Mouse (Mus musculus) stomach, embryonic 15.5 days (tissue): ENCODE measurements around the gene Lrrc71. TPM values are rescaled to one million over a fixed set of nuclear protein-coding genes. Genes with fewer than 3 reads are reported as not detected.

Experiments used
- ATAC-seq: fragments of 200-750 bp; cut with Nextera tagmentation; 2 replicates; pipeline ENCODE4 v1.8.0; 2017; ENCODE audit warnings: low read depth, moderate number of reproducible peaks, moderate TSS enrichment; ENCODE audit not compliant: insufficient read depth, low FRiP score
- H3K27ac ChIP-seq: fragments of 300-500 bp; sonication (generic); 2 replicates; pipeline ENCODE4 v1.5.1; 2015; ENCODE audit warnings: mild to moderate bottlenecking, inconsistent platforms
- H3K27me3 ChIP-seq: fragments of 300-500 bp; sonication (generic); replicated peaks from 2 replicates; pipeline ENCODE4 v1.6.1; 2015; ENCODE audit warnings: inconsistent platforms
- H3K36me3 ChIP-seq: fragments of 300-500 bp; sonication (generic); 2 replicates; pipeline ENCODE4 v1.6.1; 2015; ENCODE audit warnings: inconsistent platforms
- H3K4me1 ChIP-seq: fragments of 300-500 bp; sonication (generic); 2 replicates; pipeline ENCODE4 v1.6.1; 2015; ENCODE audit warnings: inconsistent platforms
- H3K4me2 ChIP-seq: fragments of 300-500 bp; sonication (generic); 2 replicates; pipeline ENCODE4 v1.6.1; 2015; ENCODE audit warnings: mild to moderate bottlenecking, inconsistent platforms
- H3K4me3 ChIP-seq: fragments of 300-500 bp; sonication (generic); replicated peaks from 2 replicates; pipeline ENCODE4 v1.5.1; 2015; ENCODE audit warnings: inconsistent platforms
- H3K9ac ChIP-seq: fragments of 300-500 bp; sonication (generic); 2 replicates; pipeline ENCODE4 v1.6.1; 2015; ENCODE audit warnings: inconsistent platforms
- H3K9me3 ChIP-seq: fragments of 300-500 bp; sonication (generic); 2 replicates; pipeline ENCODE4 v1.6.1; 2016; ENCODE audit warnings: inconsistent platforms
- WGBS: fragments of 180-500 bp; shearing (Covaris S2); methylation state at CpG from one replicate; pipeline ENCODE4 v1.1.7; 2015; 5-methylcytosine and 5-hydroxymethylcytosine counted together
- polyA plus RNA-seq: library from polyadenylated mRNA; unstranded; fragments of >200 nt; fragmentation: Nextera tagmentation; extraction: Ambion mirVana; gene quantifications from 2 replicates; pipeline ENCODE4 v1.2.1, GENCODE M21; 2015

Gene Lrrc71
- polyA plus RNA-seq, 1 experiment from 2014 or later, result 0.53 TPM

DNA sequence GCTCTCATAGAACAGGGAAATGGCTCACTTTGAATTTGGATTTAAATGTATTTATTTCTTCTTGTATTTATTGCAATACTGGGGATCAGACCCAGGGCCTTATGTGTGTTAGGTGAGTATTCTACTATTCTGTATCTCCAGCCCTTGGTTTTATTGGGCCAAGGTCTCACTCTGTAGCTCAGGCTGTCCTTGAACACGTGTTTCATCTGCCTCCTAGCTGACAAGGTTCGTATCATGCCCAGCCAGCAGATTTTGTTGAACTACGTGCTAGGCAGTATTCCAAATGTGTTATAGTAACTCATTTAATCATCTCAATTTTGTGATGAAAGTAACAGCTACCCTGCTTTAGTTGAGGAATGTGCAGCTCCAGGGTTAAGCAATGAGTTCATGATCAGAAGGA lies 6.4 kb downstream of the Lrrc71 start:
- H3K27me3 ChIP-seq, result no peaks in the 10 kb centered on the region
- 72% methylated on average over 3 of the region's 3 CpGs for WGBS
- no peak overlapping the region for H3K27ac ChIP-seq
- H3K9ac ChIP-seq, result no peak overlapping the region
- no peak overlapping the region for H3K4me3 ChIP-seq
- H3K36me3 ChIP-seq, result peaks cover 8% of the 10 kb centered on the region; the same call in 1 of the 2 replicates
- peaks cover 7% of the 10 kb centered on the region; the same call in 1 of the 2 replicates for H3K4me1 ChIP-seq
- ATAC-seq, result no peak
- no peaks in the 10 kb centered on the region for H3K9me3 ChIP-seq
- no peak overlapping the region for H3K4me2 ChIP-seq

DNA sequence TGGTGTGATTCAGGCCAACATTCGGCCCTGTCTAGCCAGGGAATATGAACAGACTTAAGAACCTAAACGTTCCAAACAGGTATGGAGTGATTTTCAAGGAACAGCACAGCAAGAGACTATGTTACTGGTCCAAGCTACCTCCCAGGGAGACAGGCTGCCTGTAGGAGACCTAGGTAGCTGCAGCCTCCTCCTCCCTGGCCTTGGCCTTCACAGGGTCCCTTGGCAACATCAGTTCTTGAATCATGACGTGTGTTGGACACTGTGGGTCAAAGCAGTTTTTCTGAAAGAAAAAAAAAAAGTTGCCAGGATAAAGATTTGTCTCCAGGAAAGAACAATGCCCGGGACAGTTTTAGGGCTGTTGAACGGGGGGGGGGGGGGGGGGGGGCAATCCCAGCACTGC lies 9.5 kb downstream of the Lrrc71 start:
- Histone ChIP-seq H3K4me1 (no peaks in the 10 kb centered on the region), H3K9ac (no peak overlapping the region), H3K4me3 (no peak overlapping the region), H3K9me3 (no peaks in the 10 kb centered on the region), H3K36me3 (peaks cover 30% of the 10 kb centered on the region), H3K4me2 (no peak overlapping the region), H3K27ac (no peak overlapping the region), H3K27me3 (no peaks in the 10 kb centered on the region)
- no peak for ATAC-seq
- WGBS, result 70% methylated on average over 4 of the region's 5 CpGs

DNA sequence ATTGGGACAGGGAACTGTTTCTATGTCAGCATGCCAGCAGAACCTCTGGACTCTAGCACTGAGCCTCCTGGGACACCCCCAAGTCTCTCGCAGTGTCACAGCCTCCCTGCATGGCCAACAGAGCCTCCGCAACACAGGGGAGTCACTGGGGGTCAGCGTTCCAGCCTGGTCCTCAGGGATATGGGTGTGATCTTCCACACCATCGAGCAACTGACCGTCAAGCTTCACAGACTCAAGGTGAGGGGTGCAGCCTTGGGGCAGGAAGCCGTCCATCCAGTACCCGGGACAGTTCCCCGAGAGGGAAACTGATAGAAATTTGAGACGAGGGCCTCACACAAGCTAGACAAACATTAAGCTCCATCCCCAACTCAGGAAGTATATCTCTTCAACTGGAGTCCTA lies 13.1 kb downstream of the Lrrc71 start:
- H3K4me1 ChIP-seq, result no peaks in the 10 kb centered on the region
- peaks cover 49% of the 10 kb centered on the region for H3K36me3 ChIP-seq
- H3K4me3 ChIP-seq, result no peak overlapping the region
- H3K9ac ChIP-seq, result no peak overlapping the region
- H3K27me3 ChIP-seq, result no peaks in the 10 kb centered on the region
- H3K4me2 ChIP-seq, result no peak overlapping the region
- H3K27ac ChIP-seq, result no peak overlapping the region
- 66% methylated on average over 9 of the region's 9 CpGs for WGBS
- no peaks in the 10 kb centered on the region for H3K9me3 ChIP-seq
- ATAC-seq, result no peak

DNA sequence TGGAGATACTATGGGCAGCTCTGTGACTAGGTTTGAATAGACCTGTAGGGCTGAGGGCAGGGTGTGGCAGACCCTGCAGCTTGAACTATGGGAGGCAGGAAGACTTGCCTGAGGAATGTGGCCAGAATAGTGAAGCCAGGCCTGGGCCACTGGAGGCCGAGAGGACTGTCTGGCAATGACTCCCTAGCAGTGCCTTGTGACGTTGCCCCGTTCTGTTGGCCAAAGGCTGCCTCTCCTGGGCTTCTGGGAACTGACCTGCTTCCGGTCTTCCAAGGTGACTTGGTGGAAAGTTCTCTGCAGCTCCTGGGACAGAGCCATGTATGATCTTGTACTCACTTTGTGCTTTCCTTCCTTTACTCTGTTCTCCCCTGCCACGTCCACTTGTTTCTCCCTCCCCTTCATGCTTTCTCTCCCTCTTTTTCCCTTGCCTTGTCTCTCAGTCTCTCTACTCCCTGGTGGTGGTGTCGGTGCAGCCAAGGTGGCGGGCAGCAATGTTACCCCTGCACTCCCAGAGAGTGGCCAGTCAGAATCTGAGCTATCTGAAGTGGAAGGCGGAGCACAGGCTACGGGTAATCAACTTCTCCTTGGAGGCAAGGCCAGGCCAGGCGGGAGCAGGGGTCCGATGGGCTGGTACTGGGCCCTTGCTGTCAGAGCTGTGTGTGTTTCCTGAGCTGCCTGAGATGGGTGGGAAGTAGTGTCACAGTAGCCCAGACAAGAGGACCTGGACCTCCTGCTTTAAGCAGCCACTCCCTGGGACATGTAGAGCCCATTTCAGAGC lies 14.3 kb downstream of the Lrrc71 start:
- Histone ChIP-seq H3K27ac (no peak overlapping the region), H3K9ac (no peak overlapping the region), H3K4me2 (no peak overlapping the region), H3K27me3 (no peaks in the 10 kb centered on the region), H3K4me1 (no peaks in the 10 kb centered on the region), H3K4me3 (no peak overlapping the region), H3K9me3 (no peaks in the 10 kb centered on the region), H3K36me3 (peaks cover 59% of the 10 kb centered on the region)
- no peak for ATAC-seq
- WGBS, result 86% methylated on average over 11 of the region's 11 CpGs

DNA sequence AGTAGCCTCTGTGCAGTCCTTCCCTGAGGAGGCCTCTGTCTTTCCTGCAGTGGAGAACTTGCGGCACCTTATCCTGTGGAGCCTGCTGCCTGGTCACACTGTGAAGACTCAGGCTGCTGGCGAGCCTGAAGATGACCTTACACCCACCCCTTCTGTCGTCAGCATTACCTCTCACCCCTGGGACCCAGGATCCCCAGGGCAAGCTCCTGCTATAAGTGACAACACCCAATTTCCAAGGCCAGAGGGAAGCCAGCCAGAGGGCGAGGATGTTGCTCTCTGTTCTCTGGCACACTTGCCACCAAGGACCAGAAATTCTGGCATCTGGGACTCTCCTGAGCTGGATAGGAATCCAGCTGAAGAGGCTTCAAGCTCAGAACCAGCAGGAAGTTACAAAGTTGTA lies 15.3 kb downstream of the Lrrc71 start:
- H3K27ac ChIP-seq, result no peak overlapping the region
- no peak overlapping the region for H3K9ac ChIP-seq
- ATAC-seq, result no peak
- H3K4me3 ChIP-seq, result no peak overlapping the region
- H3K27me3 ChIP-seq, result no peaks in the 10 kb centered on the region
- no peak overlapping the region for H3K4me2 ChIP-seq
- WGBS, result 79% methylated on average over 4 of the region's 4 CpGs
- peaks cover 67% of the 10 kb centered on the region for H3K36me3 ChIP-seq
- no peaks in the 10 kb centered on the region for H3K4me1 ChIP-seq
- H3K9me3 ChIP-seq, result no peaks in the 10 kb centered on the region

DNA sequence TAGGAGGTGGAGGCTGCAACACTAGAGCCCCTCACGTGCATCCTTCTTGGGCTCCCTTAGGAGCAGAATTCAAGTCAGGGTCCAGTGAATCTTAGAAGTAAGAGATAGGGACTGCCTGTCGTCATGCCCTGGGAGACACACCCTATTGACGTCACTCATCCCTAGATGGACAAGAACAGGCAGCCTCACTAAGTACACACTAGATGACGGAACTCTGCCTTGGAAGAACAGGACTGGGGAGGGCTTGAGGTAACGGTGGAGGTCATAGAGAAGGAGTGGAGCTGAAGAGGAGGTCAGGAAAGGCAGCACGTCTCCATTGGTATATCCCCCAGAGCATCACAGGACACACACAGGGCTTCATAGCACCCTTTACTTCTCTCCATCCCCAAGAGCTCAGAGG lies 19.7 kb downstream of the Lrrc71 start:
- Histone ChIP-seq H3K27me3 (no peaks in the 10 kb centered on the region), H3K9me3 (no peaks in the 10 kb centered on the region), H3K36me3 (peaks cover 69% of the 10 kb centered on the region), H3K27ac (no peak overlapping the region), H3K4me3 (no peak overlapping the region), H3K4me2 (no peak overlapping the region), H3K4me1 (no peaks in the 10 kb centered on the region), H3K9ac (no peak overlapping the region)
- no peak for ATAC-seq
- 78% methylated on average over 6 of the region's 6 CpGs for WGBS

DNA sequence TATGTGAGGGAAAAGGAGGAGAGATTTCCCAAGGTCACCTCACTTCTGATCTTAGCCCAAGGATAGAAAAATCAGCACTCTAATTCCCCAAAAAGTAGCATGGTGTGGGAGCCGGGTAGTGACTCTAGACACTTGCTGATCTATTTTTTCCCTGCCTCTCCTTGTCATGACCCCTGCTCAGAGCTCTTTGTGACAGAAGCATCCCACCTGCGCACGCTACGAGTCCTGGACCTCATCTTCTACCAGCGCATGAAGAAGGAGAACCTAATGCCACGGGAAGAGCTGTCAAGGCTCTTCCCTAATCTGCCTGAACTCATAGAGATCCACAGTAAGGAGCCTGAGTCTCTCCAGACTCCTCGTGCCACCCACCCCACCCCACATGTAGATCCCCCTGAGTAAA lies 22.2 kb downstream of the Lrrc71 start:
- no peak overlapping the region for H3K27ac ChIP-seq
- H3K4me1 ChIP-seq, result no peaks in the 10 kb centered on the region
- ATAC-seq, result no peak
- no peak overlapping the region for H3K4me3 ChIP-seq
- WGBS, result 92% methylated on average over 7 of the region's 7 CpGs
- H3K36me3 ChIP-seq, result peaks cover 62% of the 10 kb centered on the region
- H3K9me3 ChIP-seq, result no peaks in the 10 kb centered on the region
- no peak overlapping the region for H3K4me2 ChIP-seq
- no peak overlapping the region for H3K9ac ChIP-seq
- no peaks in the 10 kb centered on the region for H3K27me3 ChIP-seq

DNA sequence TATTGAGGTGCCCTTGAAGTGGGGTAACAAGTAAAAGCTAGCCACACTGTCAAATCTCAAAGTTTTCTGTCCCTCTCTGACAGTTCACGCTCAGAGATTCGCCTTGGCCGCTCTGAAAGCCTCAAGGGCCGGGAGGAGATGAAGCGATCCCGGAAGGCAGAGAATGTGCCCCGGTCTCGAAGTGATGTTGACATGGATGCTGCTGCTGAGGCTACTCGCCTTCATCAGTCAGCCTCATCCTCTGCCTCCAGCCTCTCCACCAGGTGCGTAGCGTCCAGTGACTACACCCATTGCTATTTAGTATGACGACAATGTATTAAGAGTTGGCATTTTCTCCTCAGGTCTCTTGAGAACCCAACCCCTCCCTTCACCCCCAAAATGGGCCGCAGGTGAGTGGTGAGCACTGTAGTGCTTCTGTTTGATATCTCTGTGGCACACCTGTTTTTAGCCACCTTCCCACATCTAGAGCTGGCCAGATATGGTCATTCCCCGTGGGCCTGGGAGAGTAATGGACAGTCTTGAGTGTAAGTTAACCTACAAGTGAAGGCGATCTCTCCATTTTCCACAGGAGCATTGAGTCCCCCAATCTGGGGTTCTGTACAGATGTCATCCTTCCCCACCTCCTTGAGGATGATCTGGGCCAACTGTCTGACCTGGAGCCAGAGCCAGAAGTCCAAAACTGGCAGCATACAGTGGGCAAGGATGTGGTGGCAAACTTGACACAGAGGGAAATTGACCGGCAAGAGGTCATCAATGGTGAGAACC lies 22.8 kb downstream of the Lrrc71 start:
- Histone ChIP-seq H3K27me3 (no peaks in the 10 kb centered on the region), H3K4me2 (no peak overlapping the region), H3K9ac (no peak overlapping the region), H3K9me3 (no peaks in the 10 kb centered on the region), H3K27ac (no peak overlapping the region), H3K36me3 (peaks cover 65% of the 10 kb centered on the region), H3K4me3 (no peak overlapping the region), H3K4me1 (no peaks in the 10 kb centered on the region)
- ATAC-seq, result no peak
- 94% methylated on average over 16 of the region's 16 CpGs for WGBS

DNA sequence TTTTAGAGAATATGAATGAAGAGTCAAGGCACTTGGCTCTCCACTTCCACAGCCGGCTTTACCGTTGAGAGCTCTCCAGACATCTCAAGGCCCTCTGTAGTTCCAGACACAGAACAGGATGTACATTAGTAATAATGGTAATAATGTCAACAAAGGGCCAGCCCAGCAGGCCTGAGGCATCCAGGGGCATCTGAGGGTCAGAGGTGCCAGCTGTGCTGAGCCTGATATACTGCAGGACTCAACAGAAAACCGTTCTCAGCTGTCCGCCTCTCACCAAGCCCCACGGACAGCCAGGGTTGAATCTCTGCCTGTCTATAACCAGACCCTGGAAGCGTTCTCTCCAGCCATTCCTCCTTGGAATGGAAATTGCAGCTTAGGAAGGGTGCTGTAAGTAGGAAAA lies 23.9 kb downstream of the Lrrc71 start:
- no peak for ATAC-seq
- no peaks in the 10 kb centered on the region for H3K9me3 ChIP-seq
- no peak overlapping the region for H3K4me3 ChIP-seq
- H3K4me1 ChIP-seq, result no peaks in the 10 kb centered on the region
- no peaks in the 10 kb centered on the region for H3K27me3 ChIP-seq
- no peak overlapping the region for H3K4me2 ChIP-seq
- H3K27ac ChIP-seq, result no peak overlapping the region
- 44% methylated on average over 6 of the region's 6 CpGs for WGBS
- no peak overlapping the region for H3K9ac ChIP-seq
- H3K36me3 ChIP-seq, result peaks cover 57% of the 10 kb centered on the region

DNA sequence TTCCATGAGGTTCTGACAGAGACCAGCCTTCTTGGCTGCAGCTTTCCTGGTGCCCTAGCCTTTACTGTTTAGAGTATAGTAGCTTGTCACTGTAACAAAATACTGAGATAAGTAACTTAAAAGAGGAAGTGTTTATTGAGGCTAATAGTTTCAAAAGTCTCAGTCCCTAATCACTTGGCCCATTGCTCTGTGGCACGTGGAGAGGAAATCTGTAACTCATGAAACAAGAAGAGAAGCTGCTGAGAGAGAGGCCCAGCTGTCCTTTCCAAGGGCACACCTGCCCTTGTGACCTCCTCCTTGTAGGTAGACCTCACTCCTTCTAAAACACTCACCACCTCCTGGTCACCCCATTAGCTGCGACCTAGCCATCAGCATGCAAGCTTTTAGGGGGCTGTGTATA lies 29.9 kb downstream of the Lrrc71 start:
- Histone ChIP-seq H3K9me3 (no peaks in the 10 kb centered on the region), H3K4me2 (no peak overlapping the region), H3K4me3 (no peak overlapping the region), H3K36me3 (peaks cover 29% of the 10 kb centered on the region), H3K9ac (no peak overlapping the region), H3K27me3 (no peaks in the 10 kb centered on the region), H3K27ac (no peak overlapping the region), H3K4me1 (no peaks in the 10 kb centered on the region)
- ATAC-seq, result no peak
- 72% methylated on average over 2 of the region's 2 CpGs for WGBS
